Mouse (Mus musculus): ENCODE measurements around the gene Rasef. TPM values are rescaled to one million over a fixed set of nuclear protein-coding genes. Genes with fewer than 3 reads are reported as not detected.

The Rasef gene
- 0.51 and 1.1 TPM in 2 replicates for polyA plus RNA-seq (2015; fragmentation: Nextera tagmentation; extraction: Ambion mirVana)

GRCm38 (mm10) chr4:73790260-73791185, at the start of gene Rasef:
Gene Rasef, minus strand, starts transcription at chr4:73790994.
- ATAC-seq (ENCODE audit: low FRiP score) = peak; percentile 87
- H3K27me3 ChIP-seq (replicated peaks) = peaks cover 21% of the 10 kb centered on the region
- no peaks in the 10 kb centered on the region for H3K9me3 ChIP-seq (replicated peaks)
- WGBS = 4% methylated on average over 87 of the region's 87 CpGs
- H3K36me3 ChIP-seq = no peaks in the 10 kb centered on the region
- peak within 1 kb of the TSS; percentile 64 for H3K9ac ChIP-seq (replicated peaks)
- H3K27ac ChIP-seq (replicated peaks) = 0 out of 2 replicates have a peak within 1 kb of the TSS, but pooled peaks have one; percentile 11
- peak within 1 kb of the TSS; percentile 99 for H3K4me2 ChIP-seq
- H3K4me1 ChIP-seq = peaks cover 10% of the 10 kb centered on the region
- peak within 1 kb of the TSS; percentile 62 for H3K4me3 ChIP-seq (replicated peaks)

- Histone ChIP-seq H3K4me3 (replicated peaks) (no peak overlapping the region), H3K36me3 (no peaks in the 10 kb centered on the region), H3K9me3 (replicated peaks) (no peaks in the 10 kb centered on the region), H3K27me3 (replicated peaks) (no peaks in the 10 kb centered on the region), H3K9ac (replicated peaks) (no peak overlapping the region), H3K27ac (replicated peaks) (no peak overlapping the region), H3K4me2 (no peak overlapping the region), H3K4me1 (no peaks in the 10 kb centered on the region)
- no peak for ATAC-seq (ENCODE audit: low FRiP score)
- 93% methylated on average over 3 of the region's 3 CpGs for WGBS
These were observed 35.8 kb upstream of the Rasef start for GRCm38 (mm10) chr4:73826587-73826986.

DNA sequence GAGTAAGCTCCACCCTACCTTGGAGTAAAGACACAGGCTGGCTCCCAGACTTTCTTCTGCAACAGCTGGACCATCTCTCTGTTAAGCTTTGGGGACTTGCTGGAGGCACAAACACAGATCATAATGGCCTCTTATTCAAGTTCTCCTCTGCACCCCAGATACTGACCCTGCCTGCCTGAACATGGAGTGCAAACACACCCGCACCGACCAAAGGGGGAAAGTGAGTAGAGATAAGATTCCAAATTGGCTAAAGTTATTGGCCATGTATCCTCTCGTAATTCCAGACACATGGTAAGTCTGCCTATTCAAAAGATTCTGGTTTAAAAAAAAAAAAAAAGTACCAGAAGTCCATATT, 369 bp upstream of the Rasef start:
- Histone ChIP-seq H3K9me3 (replicated peaks) (no peaks in the 10 kb centered on the region), H3K9ac (replicated peaks) (peak overlapping the region; percentile 64), H3K4me3 (replicated peaks) (peak overlapping the region; percentile 62), H3K27ac (replicated peaks) (no peak overlapping the region), H3K4me2 (peak overlapping the region; percentile 99), H3K4me1 (peaks cover 10% of the 10 kb centered on the region), H3K36me3 (no peaks in the 10 kb centered on the region), H3K27me3 (replicated peaks) (peaks cover 21% of the 10 kb centered on the region)
- 57% methylated on average over 3 of the region's 3 CpGs for WGBS
- ATAC-seq (ENCODE audit: low FRiP score) = no peak

- ATAC-seq (ENCODE audit: low FRiP score) = no peak
- Histone ChIP-seq H3K27me3 (replicated peaks) (peaks cover 21% of the 10 kb centered on the region), H3K4me3 (replicated peaks) (no peak overlapping the region), H3K4me2 (no peak overlapping the region), H3K36me3 (no peaks in the 10 kb centered on the region), H3K9ac (replicated peaks) (no peak overlapping the region), H3K9me3 (replicated peaks) (no peaks in the 10 kb centered on the region), H3K27ac (replicated peaks) (no peak overlapping the region), H3K4me1 (peaks cover 10% of the 10 kb centered on the region)
- 65% methylated on average over 6 of the region's 6 CpGs for WGBS
These were observed 1.3 kb downstream of the Rasef start for GRCm38 (mm10) chr4:73789534-73789933.

GRCm38 (mm10) chr4:73788076-73788730, 2.6 kb downstream of the Rasef start:
- ATAC-seq (ENCODE audit: low FRiP score) = no peak
- peaks cover 21% of the 10 kb centered on the region for H3K27me3 ChIP-seq (replicated peaks)
- H3K4me3 ChIP-seq (replicated peaks) = no peak overlapping the region
- H3K4me1 ChIP-seq = peaks cover 10% of the 10 kb centered on the region
- no peaks in the 10 kb centered on the region for H3K9me3 ChIP-seq (replicated peaks)
- no peak overlapping the region for H3K27ac ChIP-seq (replicated peaks)
- no peak overlapping the region for H3K4me2 ChIP-seq
- no peak overlapping the region for H3K9ac ChIP-seq (replicated peaks)
- WGBS = 92% methylated on average over 7 of the region's 7 CpGs
- H3K36me3 ChIP-seq = no peaks in the 10 kb centered on the region

DNA sequence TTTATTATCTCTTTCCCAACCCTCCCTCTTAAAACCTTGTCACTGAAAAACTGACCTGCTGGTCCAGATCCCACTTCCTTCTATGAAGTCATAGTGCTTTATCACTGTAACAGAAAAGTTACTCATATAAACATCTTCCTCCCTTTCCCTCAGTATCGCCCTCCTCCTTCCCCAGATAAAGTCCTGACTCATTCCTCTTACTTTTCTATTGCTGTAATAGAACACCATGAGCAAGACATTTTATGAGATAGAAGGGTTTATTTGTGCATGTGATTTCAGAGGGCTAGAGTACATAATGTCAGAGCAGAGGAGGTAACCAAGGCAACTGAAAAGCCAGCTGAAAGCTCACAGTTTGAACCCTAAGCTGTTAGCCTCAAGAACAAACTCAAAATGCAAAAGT, 6.6 kb downstream of the Rasef start:
- Histone ChIP-seq H3K4me1 (no peaks in the 10 kb centered on the region), H3K4me3 (replicated peaks) (no peak overlapping the region), H3K4me2 (no peak overlapping the region), H3K9me3 (replicated peaks) (no peaks in the 10 kb centered on the region), H3K27ac (replicated peaks) (no peak overlapping the region), H3K27me3 (replicated peaks) (0 out of 2 replicates have a peak, but pooled peaks cover 2% of the 10 kb centered on the region), H3K9ac (replicated peaks) (no peak overlapping the region), H3K36me3 (no peaks in the 10 kb centered on the region)
- ATAC-seq (ENCODE audit: low FRiP score) = no peak
- WGBS = 84% methylated on average over 1 of the region's 1 CpGs

DNA sequence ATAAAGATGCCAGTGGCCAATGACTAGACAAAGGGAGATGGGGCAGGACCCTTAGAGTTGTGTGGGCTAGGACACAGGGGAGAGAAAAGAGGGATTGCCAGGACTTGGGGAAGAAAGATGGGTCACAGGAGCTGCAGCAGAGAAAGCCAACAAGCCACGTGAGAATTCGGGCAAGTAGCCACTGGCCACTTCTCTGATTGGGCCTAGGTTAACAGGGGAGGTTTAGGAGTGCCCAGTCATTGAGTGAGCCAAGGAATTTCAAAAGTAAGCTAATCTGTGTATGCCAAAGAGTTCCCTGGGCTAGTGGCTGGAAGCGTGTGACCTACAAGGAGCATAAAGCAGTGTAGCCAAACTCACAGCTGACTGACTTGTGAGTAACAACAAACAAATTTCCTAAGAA, 9.7 kb downstream of the Rasef start:
- H3K27ac ChIP-seq (replicated peaks) = no peak overlapping the region
- ATAC-seq (ENCODE audit: low FRiP score) = no peak
- H3K9me3 ChIP-seq (replicated peaks) = no peaks in the 10 kb centered on the region
- no peaks in the 10 kb centered on the region for H3K27me3 ChIP-seq (replicated peaks)
- H3K9ac ChIP-seq (replicated peaks) = no peak overlapping the region
- H3K4me2 ChIP-seq = no peak overlapping the region
- no peak overlapping the region for H3K4me3 ChIP-seq (replicated peaks)
- H3K36me3 ChIP-seq = no peaks in the 10 kb centered on the region
- no peaks in the 10 kb centered on the region for H3K4me1 ChIP-seq
- 89% methylated on average over 3 of the region's 3 CpGs for WGBS

GRCm38 (mm10) chr4:73775266-73775665, 15.5 kb downstream of the Rasef start:
- no peak for ATAC-seq (ENCODE audit: low FRiP score)
- Histone ChIP-seq H3K9me3 (replicated peaks) (no peaks in the 10 kb centered on the region), H3K4me2 (no peak overlapping the region), H3K4me3 (replicated peaks) (no peak overlapping the region), H3K27ac (replicated peaks) (no peak overlapping the region), H3K36me3 (no peaks in the 10 kb centered on the region), H3K4me1 (no peaks in the 10 kb centered on the region), H3K27me3 (replicated peaks) (no peaks in the 10 kb centered on the region), H3K9ac (replicated peaks) (no peak overlapping the region)
- WGBS = 94% methylated on average over 2 of the region's 2 CpGs

DNA sequence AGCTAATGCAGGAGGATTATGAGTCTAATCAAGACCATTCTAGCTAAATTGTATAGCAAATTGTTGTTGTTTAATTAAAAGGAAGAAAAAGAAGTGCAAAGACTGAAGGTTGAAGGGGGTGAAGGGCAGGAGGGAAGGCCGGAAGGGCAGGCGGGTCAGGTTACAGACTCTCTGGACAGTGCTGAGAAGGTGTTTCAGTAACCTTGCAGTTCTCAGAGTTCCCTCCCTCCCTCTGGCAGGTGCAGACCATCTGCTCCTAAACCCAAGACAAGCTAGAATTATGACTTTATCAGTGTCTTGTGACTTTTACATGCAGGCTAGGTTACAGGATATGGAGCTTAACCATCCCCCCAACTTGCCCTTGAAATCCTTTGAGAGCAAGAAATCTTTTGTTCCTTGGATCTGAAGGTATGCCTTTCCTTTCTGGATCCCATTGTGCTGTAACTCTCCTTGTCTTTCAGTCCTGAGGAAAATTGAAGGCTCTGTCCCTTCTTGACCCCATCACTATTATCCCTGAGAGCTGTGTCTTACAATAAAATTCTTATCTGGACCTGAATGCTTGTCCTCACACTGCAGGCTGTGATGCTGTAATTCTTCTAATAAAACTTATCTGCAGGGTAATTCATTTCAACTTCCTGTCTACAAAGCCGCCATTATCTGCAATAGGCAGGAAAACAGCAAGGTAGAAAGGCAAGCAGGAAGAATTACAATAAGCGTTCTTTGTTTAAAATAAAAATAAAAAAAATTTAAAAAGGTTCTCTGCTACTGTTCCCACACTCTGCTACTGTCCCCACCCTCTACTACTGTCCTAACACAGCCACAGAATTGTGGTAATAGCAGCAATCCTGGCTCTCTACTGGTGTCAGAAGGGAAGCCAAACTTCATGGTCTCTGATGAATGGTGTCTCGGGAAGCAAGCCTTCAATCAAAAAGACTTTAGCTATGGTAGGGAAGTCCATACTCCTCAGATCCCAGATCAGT, 16.7 kb downstream of the Rasef start:
- WGBS = 65% methylated on average over 5 of the region's 5 CpGs

GRCm38 (mm10) chr4:73772028-73772427, 18.8 kb downstream of the Rasef start:
- no peaks in the 10 kb centered on the region for H3K4me1 ChIP-seq
- no peak overlapping the region for H3K4me3 ChIP-seq (replicated peaks)
- no peak overlapping the region for H3K9ac ChIP-seq (replicated peaks)
- no peak overlapping the region for H3K27ac ChIP-seq (replicated peaks)
- H3K36me3 ChIP-seq = no peaks in the 10 kb centered on the region
- no peaks in the 10 kb centered on the region for H3K9me3 ChIP-seq (replicated peaks)
- H3K27me3 ChIP-seq (replicated peaks) = no peaks in the 10 kb centered on the region
- ATAC-seq (ENCODE audit: low FRiP score) = no peak
- no peak overlapping the region for H3K4me2 ChIP-seq

More for the DNA sequence above, 16.7 kb downstream of the Rasef start:
- no peaks in the 10 kb centered on the region for H3K9me3 ChIP-seq (replicated peaks)
- 0 out of 2 replicates have a peak, but pooled peaks have one; percentile 45 for ATAC-seq (ENCODE audit: low FRiP score)
- H3K4me3 ChIP-seq (replicated peaks) = no peak overlapping the region
- H3K27ac ChIP-seq (replicated peaks) = no peak overlapping the region
- H3K27me3 ChIP-seq (replicated peaks) = no peaks in the 10 kb centered on the region
- no peak overlapping the region for H3K4me2 ChIP-seq
- H3K4me1 ChIP-seq = no peaks in the 10 kb centered on the region
- H3K36me3 ChIP-seq = no peaks in the 10 kb centered on the region
- H3K9ac ChIP-seq (replicated peaks) = no peak overlapping the region

DNA sequence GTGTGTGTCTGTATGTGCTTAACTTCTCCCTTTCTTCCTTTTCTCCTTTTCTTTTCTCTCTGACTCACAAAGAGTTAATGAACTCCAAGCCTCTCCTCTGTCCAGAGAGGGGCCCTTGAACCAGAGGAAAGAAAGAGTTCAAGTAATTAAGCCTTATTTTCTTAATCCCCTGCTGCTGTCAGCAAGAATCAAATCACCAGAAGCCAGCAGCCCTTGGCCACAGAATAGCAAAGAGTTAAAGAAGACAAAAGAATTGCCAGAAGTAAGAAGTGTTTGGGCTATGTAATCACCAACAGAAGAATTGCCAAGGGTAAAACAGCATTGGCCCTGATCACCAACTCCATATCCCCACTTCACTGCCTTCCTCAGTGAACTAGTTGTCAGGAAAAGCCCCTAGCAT, 20.2 kb downstream of the Rasef start:
- H3K9me3 ChIP-seq (replicated peaks) = no peaks in the 10 kb centered on the region
- no peaks in the 10 kb centered on the region for H3K27me3 ChIP-seq (replicated peaks)
- H3K9ac ChIP-seq (replicated peaks) = no peak overlapping the region
- ATAC-seq (ENCODE audit: low FRiP score) = no peak
- H3K4me1 ChIP-seq = no peaks in the 10 kb centered on the region
- no peak overlapping the region for H3K27ac ChIP-seq (replicated peaks)
- no peaks in the 10 kb centered on the region for H3K36me3 ChIP-seq
- no peak overlapping the region for H3K4me2 ChIP-seq
- H3K4me3 ChIP-seq (replicated peaks) = no peak overlapping the region

All from neural tube, embryonic 15.5 days (tissue).